Mouse (Mus musculus): ENCODE data around the gene Pxdc1. TPM values are rescaled to one million over a fixed set of nuclear protein-coding genes. Genes with fewer than 3 reads are reported as not detected.

Gene Pxdc1
- polyA plus RNA-seq, 1 experiment from 2014 or later, result 8.4 TPM

DNA sequence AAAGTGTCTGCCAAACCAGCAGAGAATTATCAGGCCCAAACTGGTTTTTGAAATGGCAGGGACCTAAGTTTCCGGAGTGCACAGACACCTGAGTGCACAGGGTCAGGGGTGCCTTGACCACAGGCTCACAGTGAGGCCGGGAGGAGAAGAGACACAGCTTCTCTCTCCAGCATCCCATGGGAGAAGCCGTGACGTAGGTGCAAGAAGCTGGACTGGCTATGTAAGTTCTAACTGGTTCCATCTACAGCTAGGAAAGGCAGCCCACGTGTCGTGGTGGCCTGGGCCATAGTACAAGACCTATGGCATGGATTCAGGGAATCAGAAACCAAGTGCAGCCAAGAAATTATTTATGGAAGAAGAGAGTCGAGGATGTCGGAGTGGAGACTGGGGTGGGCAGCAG, 6.1 kb downstream of the Pxdc1 start:
- Histone ChIP-seq H3K27me3 (replicated peaks) (peaks cover 32% of the 10 kb centered on the region), H3K4me3 (no peak overlapping the region), H3K9me3 (no peaks in the 10 kb centered on the region), H3K27ac (no peak overlapping the region), H3K9ac (no peak overlapping the region), H3K36me3 (replicated peaks) (no peaks in the 10 kb centered on the region), H3K4me2 (no peak overlapping the region), H3K4me1 (peaks cover 13% of the 10 kb centered on the region)
- no peak for ATAC-seq (replicated peaks)
- 85% methylated on average over 8 of the region's 8 CpGs for WGBS

- Histone ChIP-seq H3K4me2 (no peak overlapping the region), H3K4me1 (peaks cover 4% of the 10 kb centered on the region), H3K9me3 (no peaks in the 10 kb centered on the region), H3K4me3 (no peak overlapping the region), H3K9ac (no peak overlapping the region), H3K36me3 (replicated peaks) (no peaks in the 10 kb centered on the region), H3K27ac (no peak overlapping the region), H3K27me3 (replicated peaks) (peaks cover 24% of the 10 kb centered on the region)
- whole genome bisulfite sequencing, result 63% methylated on average over 7 of the region's 7 CpGs
- no peak for ATAC-seq (replicated peaks)
Observed at GRCm38 (mm10) chr13:34646240-34646750, 7.0 kb downstream of the Pxdc1 start.

GRCm38 (mm10) chr13:34645519-34645918, 7.8 kb downstream of the Pxdc1 start:
- no peak for ATAC-seq (replicated peaks)
- Histone ChIP-seq H3K36me3 (replicated peaks) (no peaks in the 10 kb centered on the region), H3K9me3 (no peaks in the 10 kb centered on the region), H3K9ac (no peak overlapping the region), H3K27me3 (replicated peaks) (peaks cover 18% of the 10 kb centered on the region), H3K4me3 (no peak overlapping the region), H3K27ac (no peak overlapping the region), H3K4me2 (no peak overlapping the region), H3K4me1 (no peaks in the 10 kb centered on the region)
- WGBS, result 89% methylated on average over 5 of the region's 5 CpGs

GRCm38 (mm10) chr13:34644401-34644800, 8.9 kb downstream of the Pxdc1 start:
- peaks cover 7% of the 10 kb centered on the region for H3K27me3 ChIP-seq (replicated peaks)
- no peak overlapping the region for H3K27ac ChIP-seq
- no peaks in the 10 kb centered on the region for H3K36me3 ChIP-seq (replicated peaks)
- H3K4me3 ChIP-seq, result no peak overlapping the region
- H3K4me2 ChIP-seq, result no peak overlapping the region
- no peaks in the 10 kb centered on the region for H3K9me3 ChIP-seq
- no peak overlapping the region for H3K9ac ChIP-seq
- no peak for ATAC-seq (replicated peaks)
- 79% methylated on average over 14 of the region's 14 CpGs for WGBS
- H3K4me1 ChIP-seq, result no peaks in the 10 kb centered on the region

GRCm38 (mm10) chr13:34643926-34644325, 9.4 kb downstream of the Pxdc1 start:
- WGBS, result 79% methylated on average over 4 of the region's 4 CpGs
- peaks cover 2% of the 10 kb centered on the region for H3K27me3 ChIP-seq (replicated peaks)
- H3K4me1 ChIP-seq, result no peaks in the 10 kb centered on the region
- ATAC-seq (replicated peaks), result no peak
- no peaks in the 10 kb centered on the region for H3K36me3 ChIP-seq (replicated peaks)
- no peak overlapping the region for H3K4me3 ChIP-seq
- H3K4me2 ChIP-seq, result no peak overlapping the region
- no peaks in the 10 kb centered on the region for H3K9me3 ChIP-seq
- no peak overlapping the region for H3K9ac ChIP-seq
- H3K27ac ChIP-seq, result no peak overlapping the region

DNA sequence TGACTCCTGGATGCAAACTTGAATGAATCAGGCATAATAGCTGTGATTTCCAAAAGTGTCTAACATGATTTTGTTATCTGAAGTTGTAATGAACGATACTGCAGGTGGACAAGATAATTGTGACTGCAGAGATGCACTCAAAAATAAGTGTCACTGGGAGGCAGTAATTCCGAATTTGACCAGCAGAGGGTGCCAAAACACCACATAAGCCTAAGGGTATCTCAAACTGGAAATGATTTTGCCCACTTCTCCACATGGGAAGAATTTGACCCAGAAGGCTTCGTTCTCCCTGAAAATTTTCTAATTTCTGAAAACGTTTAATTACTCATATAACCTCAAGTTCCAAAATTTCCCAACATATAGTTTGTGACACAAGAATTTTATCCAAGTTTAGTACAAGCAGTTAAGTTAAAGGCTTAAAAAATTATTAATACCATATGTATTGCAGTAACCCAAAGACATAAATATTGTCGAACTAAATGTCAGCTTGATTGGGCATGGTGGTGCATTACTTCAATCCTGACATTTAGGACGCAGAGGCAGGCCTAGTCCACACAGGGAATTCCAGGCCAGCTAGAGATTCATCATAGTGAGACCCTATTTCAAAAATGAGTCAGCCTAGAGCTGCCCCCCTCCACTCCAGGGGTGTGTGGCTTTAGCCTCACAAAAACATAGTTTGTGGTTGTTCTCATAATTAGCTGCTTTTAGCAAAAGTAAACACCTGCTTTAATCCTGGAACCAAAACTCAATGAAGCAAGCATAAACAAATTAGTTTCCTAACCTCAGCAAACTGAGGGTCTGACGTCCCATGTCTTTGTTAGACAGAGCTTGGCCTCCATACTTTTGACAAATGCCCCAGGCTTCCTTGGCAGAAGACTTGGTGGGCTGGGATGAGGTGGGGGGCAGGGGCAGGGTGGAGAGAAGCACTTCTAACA, 10.1 kb downstream of the Pxdc1 start:
- ATAC-seq (replicated peaks), result peak; percentile 24; the same call in 1 of the 2 replicates
- H3K9ac ChIP-seq, result no peak overlapping the region
- H3K4me3 ChIP-seq, result no peak overlapping the region
- no peak overlapping the region for H3K4me2 ChIP-seq
- H3K27me3 ChIP-seq (replicated peaks), result no peaks in the 10 kb centered on the region; the same call in 1 of the 2 replicates
- 31% methylated on average over 7 of the region's 7 CpGs for WGBS
- H3K9me3 ChIP-seq, result no peaks in the 10 kb centered on the region
- H3K4me1 ChIP-seq, result no peaks in the 10 kb centered on the region
- H3K36me3 ChIP-seq (replicated peaks), result no peaks in the 10 kb centered on the region
- H3K27ac ChIP-seq, result no peak overlapping the region

DNA sequence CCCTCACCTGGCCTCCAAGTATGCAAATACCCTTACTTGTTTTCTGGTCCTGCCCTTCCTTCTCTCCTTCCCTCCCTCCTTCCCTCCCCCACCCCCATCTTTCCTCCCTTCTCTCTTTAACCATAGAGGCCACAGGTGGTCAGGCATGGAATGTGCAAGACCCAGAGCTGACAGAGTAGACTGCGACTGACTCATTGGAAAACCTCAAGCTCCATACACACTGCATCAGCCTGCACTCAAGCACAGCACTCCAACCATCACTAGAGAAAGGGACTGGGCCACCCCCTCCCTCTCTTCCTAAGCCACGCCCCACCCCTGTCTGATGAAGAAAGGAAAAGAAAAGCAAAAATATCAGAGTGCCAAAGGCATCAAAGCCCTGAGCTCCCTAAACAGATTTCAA, 12.2 kb downstream of the Pxdc1 start:
- H3K9ac ChIP-seq, result no peak overlapping the region
- H3K4me2 ChIP-seq, result no peak overlapping the region
- H3K9me3 ChIP-seq, result no peaks in the 10 kb centered on the region
- no peaks in the 10 kb centered on the region for H3K4me1 ChIP-seq
- 61% methylated on average over 2 of the region's 2 CpGs for WGBS
- H3K4me3 ChIP-seq, result no peak overlapping the region
- no peak overlapping the region for H3K27ac ChIP-seq
- H3K27me3 ChIP-seq (replicated peaks), result no peaks in the 10 kb centered on the region
- no peaks in the 10 kb centered on the region for H3K36me3 ChIP-seq (replicated peaks)
- no peak for ATAC-seq (replicated peaks)

GRCm38 (mm10) chr13:34635978-34636377, 17.3 kb downstream of the Pxdc1 start:
- Histone ChIP-seq H3K4me1 (no peaks in the 10 kb centered on the region), H3K4me3 (no peak overlapping the region), H3K4me2 (no peak overlapping the region), H3K27me3 (replicated peaks) (no peaks in the 10 kb centered on the region), H3K9ac (no peak overlapping the region), H3K36me3 (replicated peaks) (no peaks in the 10 kb centered on the region), H3K9me3 (no peaks in the 10 kb centered on the region), H3K27ac (no peak overlapping the region)
- 45% methylated on average over 5 of the region's 5 CpGs for WGBS
- ATAC-seq (replicated peaks), result peak; percentile 80

DNA sequence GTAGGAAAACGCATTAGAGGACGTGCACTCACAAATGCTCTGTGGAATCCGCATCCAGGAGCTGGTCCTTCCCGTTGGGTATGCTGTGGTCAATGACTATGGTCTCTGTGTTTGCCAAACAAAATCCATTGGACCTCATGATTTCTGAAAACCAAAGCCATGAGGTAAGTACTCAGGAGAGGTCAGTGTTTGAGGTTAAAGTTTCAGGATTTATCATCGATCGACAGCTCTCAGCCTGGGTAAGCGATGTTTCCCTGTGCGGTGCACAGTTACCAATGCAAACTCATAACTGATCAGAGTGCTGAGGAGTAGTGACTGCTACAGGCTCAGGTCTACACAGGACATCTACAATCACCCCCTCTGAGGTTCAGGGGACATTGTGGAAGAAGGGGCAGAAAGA, 23.0 kb downstream of the Pxdc1 start:
- no peaks in the 10 kb centered on the region for H3K9me3 ChIP-seq
- no peak overlapping the region for H3K9ac ChIP-seq
- H3K4me3 ChIP-seq, result no peak overlapping the region
- no peaks in the 10 kb centered on the region for H3K27me3 ChIP-seq (replicated peaks)
- no peak for ATAC-seq (replicated peaks)
- no peaks in the 10 kb centered on the region for H3K4me1 ChIP-seq
- no peaks in the 10 kb centered on the region for H3K36me3 ChIP-seq (replicated peaks)
- no peak overlapping the region for H3K4me2 ChIP-seq
- 96% methylated on average over 8 of the region's 8 CpGs for WGBS
- no peak overlapping the region for H3K27ac ChIP-seq

DNA sequence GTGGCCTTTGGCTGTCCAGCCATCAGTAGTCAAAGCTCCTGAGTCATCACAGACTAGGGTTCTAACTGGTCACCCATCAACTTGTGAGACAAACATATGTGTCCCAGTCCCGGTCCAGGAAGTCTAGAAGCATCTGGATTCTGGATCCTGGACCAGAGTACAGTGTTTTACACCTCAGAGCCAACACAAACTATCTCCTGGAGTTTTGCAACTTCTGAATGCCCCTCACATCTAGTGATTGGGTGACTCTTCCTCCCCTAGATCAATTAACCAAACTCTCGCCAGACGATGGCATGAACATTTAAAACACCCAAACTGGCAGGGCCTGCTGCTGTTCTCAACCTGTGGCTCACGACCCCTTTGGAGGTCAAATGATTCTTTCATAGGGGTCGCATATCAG, 23.5 kb downstream of the Pxdc1 start:
- Histone ChIP-seq H3K9ac (no peak overlapping the region), H3K36me3 (replicated peaks) (no peaks in the 10 kb centered on the region), H3K4me2 (no peak overlapping the region), H3K4me1 (no peaks in the 10 kb centered on the region), H3K27ac (no peak overlapping the region), H3K27me3 (replicated peaks) (no peaks in the 10 kb centered on the region), H3K9me3 (no peaks in the 10 kb centered on the region), H3K4me3 (no peak overlapping the region)
- ATAC-seq (replicated peaks), result no peak
- WGBS, result 94% methylated on average over 5 of the region's 5 CpGs

GRCm38 (mm10) chr13:34627446-34627845, 25.8 kb downstream of the Pxdc1 start:
- WGBS, result 35% methylated on average over 3 of the region's 3 CpGs

DNA sequence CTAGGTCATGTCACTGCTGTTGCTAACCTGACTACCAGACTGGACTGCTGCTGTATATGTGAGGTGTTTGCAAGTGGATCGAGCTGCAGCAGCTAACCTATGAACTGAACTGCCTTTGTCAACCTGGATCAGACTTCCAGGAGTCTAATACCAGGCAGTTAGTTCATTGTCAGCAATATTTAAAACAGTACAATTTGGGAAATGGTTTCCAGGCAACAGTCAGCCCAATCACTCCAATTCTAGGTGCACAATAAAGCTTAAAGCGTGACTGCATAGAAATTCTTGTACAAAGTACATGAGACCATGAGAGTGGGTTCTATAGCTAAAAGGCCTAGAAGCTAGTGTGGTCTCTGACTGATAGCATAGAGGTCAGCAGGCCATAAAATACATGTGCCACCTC, 28.9 kb downstream of the Pxdc1 start:
- WGBS, result 82% methylated on average over 2 of the region's 2 CpGs
- Histone ChIP-seq H3K4me3 (no peak overlapping the region), H3K4me1 (no peaks in the 10 kb centered on the region), H3K9me3 (no peaks in the 10 kb centered on the region), H3K4me2 (no peak overlapping the region), H3K36me3 (replicated peaks) (no peaks in the 10 kb centered on the region), H3K9ac (no peak overlapping the region), H3K27ac (no peak overlapping the region), H3K27me3 (replicated peaks) (no peaks in the 10 kb centered on the region)
- ATAC-seq (replicated peaks), result no peak

More at GRCm38 (mm10) chr13:34627446-34627845, 25.8 kb downstream of the Pxdc1 start:
- no peaks in the 10 kb centered on the region for H3K4me1 ChIP-seq
- no peak overlapping the region for H3K27ac ChIP-seq
- no peak overlapping the region for H3K4me3 ChIP-seq
- no peaks in the 10 kb centered on the region for H3K9me3 ChIP-seq
- H3K27me3 ChIP-seq (replicated peaks), result no peaks in the 10 kb centered on the region
- no peak for ATAC-seq (replicated peaks)
- no peaks in the 10 kb centered on the region for H3K36me3 ChIP-seq (replicated peaks)
- H3K4me2 ChIP-seq, result no peak overlapping the region
- H3K9ac ChIP-seq, result no peak overlapping the region

- 65% methylated on average over 2 of the region's 2 CpGs for WGBS
- H3K9me3 ChIP-seq, result no peaks in the 10 kb centered on the region
- no peak overlapping the region for H3K9ac ChIP-seq
- no peaks in the 10 kb centered on the region for H3K36me3 ChIP-seq (replicated peaks)
- no peak overlapping the region for H3K4me2 ChIP-seq
- H3K27ac ChIP-seq, result no peak overlapping the region
- H3K4me1 ChIP-seq, result no peaks in the 10 kb centered on the region
- H3K4me3 ChIP-seq, result no peak overlapping the region
- no peaks in the 10 kb centered on the region for H3K27me3 ChIP-seq (replicated peaks)
- no peak for ATAC-seq (replicated peaks)
Observed at GRCm38 (mm10) chr13:34612402-34612801, 40.9 kb downstream of the Pxdc1 start.
